Mouse (Mus musculus) hindbrain, postnatal 0 days (tissue): ENCODE results near the gene Vsig4. TPM values are rescaled to one million over a fixed set of nuclear protein-coding genes. Genes with fewer than 3 reads are reported as not detected.
"Not testable (repeated sequence)": the region's sequence is repeated elsewhere in the genome, so short reads cannot be mapped to it uniquely, and the experiment has no call there.

Experiments
- ATAC-seq: fragments of 200-750 bp; cut with Nextera tagmentation; 2 replicates; pipeline ENCODE4 v1.8.0; 2017; ENCODE audit warnings: mild to moderate bottlenecking, moderate TSS enrichment, moderate library complexity
- DNase-seq: peaks from one replicate; pipeline ENCODE4 v3.0.0-alpha.2; 2015; ENCODE audit warnings: low spot score
- H3K27ac ChIP-seq: fragments of 300-500 bp; sonication (generic); 2 replicates; pipeline ENCODE4 v1.5.1; 2014; ENCODE audit warnings: mild to moderate bottlenecking
- H3K27me3 ChIP-seq: fragments of 300-500 bp; sonication (generic); 2 replicates; pipeline ENCODE4 v1.6.1; 2014; ENCODE audit warnings: low read length, mixed read lengths; ENCODE audit not compliant: insufficient read depth
- H3K36me3 ChIP-seq: fragments of 300-500 bp; sonication (generic); 2 replicates; pipeline ENCODE4 v1.6.1; 2014; ENCODE audit warnings: low read length, mixed read lengths; ENCODE audit not compliant: insufficient read depth
- H3K4me1 ChIP-seq: fragments of 300-500 bp; sonication (generic); 2 replicates; pipeline ENCODE4 v1.6.1; 2014; ENCODE audit warnings: antibody characterized with exemption, low read length, mixed read lengths; ENCODE audit not compliant: insufficient read depth
- H3K4me2 ChIP-seq: fragments of 300-500 bp; sonication (generic); 2 replicates; pipeline ENCODE4 v1.6.1; 2014; ENCODE audit warnings: low read depth, mild to moderate bottlenecking, low read length, moderate library complexity, mixed read lengths
- H3K4me3 ChIP-seq: fragments of 300-500 bp; sonication (generic); 2 replicates; pipeline ENCODE4 v1.5.1; 2014; ENCODE audit warnings: low read length
- H3K9ac ChIP-seq: fragments of 300-500 bp; sonication (generic); replicated peaks from 2 replicates; pipeline ENCODE4 v1.6.1; 2014; ENCODE audit warnings: mild to moderate bottlenecking, low read length, moderate library complexity, mixed read lengths
- H3K9me3 ChIP-seq: fragments of 300-500 bp; sonication (generic); 2 replicates; pipeline ENCODE4 v1.6.1; 2016; ENCODE audit warnings: low read length, mixed read lengths
- CTCF ChIP-seq: IDR thresholded peaks from 2 replicates; pipeline ENCODE4 v1.5.1; 2016; ENCODE audit warnings: antibody characterized with exemption, control low read depth, low read depth
- WGBS: fragments of 180-500 bp; shearing (Covaris S2); extraction: QIAGEN DNeasy Blood & Tissue Kit; methylation state at CpG from one replicate; pipeline ENCODE4 v1.1.7; 2014; 5-methylcytosine and 5-hydroxymethylcytosine counted together
- microRNA counts: library from miRNA; unstranded; fragments of <30 nt; microRNA quantifications from one replicate; lab custom pipeline; 2015
- microRNA-seq, 2 experiments: library from miRNA; unstranded; fragments of <30 nt; microRNA quantifications; one replicate each; pipeline ENCODE4; 2016
- polyA plus RNA-seq: library from polyadenylated mRNA; unstranded; fragments of >200 nt; fragmentation: Nextera tagmentation; extraction: Ambion mirVana; gene quantifications from 2 replicates; pipeline ENCODE4 v1.2.1, GENCODE M21; 2015
- total RNA-seq: library from RNA; depleted of rRNA; stranded (reverse); fragments of >200 nt; gene quantifications from 2 replicates; pipeline ENCODE4 v1.2.3, GENCODE M21; 2014; rRNA removed

Gene Vsig4
- total and polyA plus RNA-seq, 2 experiments from 2014 or later, result not detected

DNA sequence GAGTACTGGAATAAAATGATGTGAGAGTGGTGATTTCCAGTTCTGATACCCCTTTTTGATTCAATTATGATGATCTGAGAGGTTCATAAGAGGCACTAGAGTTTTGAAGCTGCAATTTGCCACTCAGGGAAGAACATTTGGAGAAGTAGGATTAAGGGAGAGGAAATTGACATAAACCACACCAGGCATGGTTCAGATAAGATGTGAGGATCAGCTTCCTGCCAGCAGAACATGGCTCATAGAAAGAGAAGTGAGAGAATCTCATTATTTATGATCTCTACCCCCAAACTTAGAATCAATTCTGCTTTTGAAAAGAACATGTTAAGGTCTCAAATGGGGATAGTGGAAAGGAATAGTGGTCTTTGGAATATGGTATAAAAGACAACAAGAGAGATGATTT lies 66.2 kb downstream of the Vsig4 start:
- TF ChIP-seq CTCF, result no peak
- H3K27me3 ChIP-seq, result no peaks in the 10 kb centered on the region
- no peaks in the 10 kb centered on the region for H3K36me3 ChIP-seq
- no peak overlapping the region for H3K27ac ChIP-seq
- no peak overlapping the region for H3K4me2 ChIP-seq
- no peak overlapping the region for H3K9ac ChIP-seq
- no peak overlapping the region for H3K4me3 ChIP-seq
- no peaks in the 10 kb centered on the region for H3K9me3 ChIP-seq
- H3K4me1 ChIP-seq, result no peaks in the 10 kb centered on the region
- DNase-seq, result no peak
- ATAC-seq, result no peak

- DNase-seq (no peak), ATAC-seq (no peak)
- Histone ChIP-seq H3K4me2 (no peak overlapping the region), H3K9ac (no peak overlapping the region), H3K4me3 (no peak overlapping the region), H3K4me1 (no peaks in the 10 kb centered on the region), H3K27me3 (no peaks in the 10 kb centered on the region), H3K36me3 (no peaks in the 10 kb centered on the region), H3K9me3 (no peaks in the 10 kb centered on the region), H3K27ac (no peak overlapping the region)
- no peak for TF ChIP-seq CTCF
Measured at GRCm38 (mm10) chrX:96225474-96225873, 67.8 kb downstream of the Vsig4 start.

GRCm38 (mm10) chrX:96224210-96224609 lies 69.0 kb downstream of the Vsig4 start:
- no peak overlapping the region for H3K9ac ChIP-seq
- TF ChIP-seq CTCF, result no peak
- no peaks in the 10 kb centered on the region for H3K27me3 ChIP-seq
- ATAC-seq, result no peak
- no peak overlapping the region for H3K4me3 ChIP-seq
- H3K4me1 ChIP-seq, result no peaks in the 10 kb centered on the region
- no peak for DNase-seq
- no peak overlapping the region for H3K27ac ChIP-seq
- 85% methylated on average over 6 of the region's 6 CpGs for WGBS
- H3K36me3 ChIP-seq, result no peaks in the 10 kb centered on the region
- no peak overlapping the region for H3K4me2 ChIP-seq
- H3K9me3 ChIP-seq, result no peaks in the 10 kb centered on the region

GRCm38 (mm10) chrX:96218088-96218487 lies 75.2 kb downstream of the Vsig4 start:
- no peaks in the 10 kb centered on the region for H3K36me3 ChIP-seq
- H3K4me3 ChIP-seq, result no peak overlapping the region
- H3K27me3 ChIP-seq, result no peaks in the 10 kb centered on the region
- 55% methylated on average over 1 of the region's 1 CpGs for WGBS
- no peak overlapping the region for H3K27ac ChIP-seq
- no peaks in the 10 kb centered on the region for H3K4me1 ChIP-seq
- DNase-seq (no peak), ATAC-seq (no peak)
- TF ChIP-seq CTCF, result no peak
- no peak overlapping the region for H3K9ac ChIP-seq
- no peaks in the 10 kb centered on the region for H3K9me3 ChIP-seq
- no peak overlapping the region for H3K4me2 ChIP-seq

DNA sequence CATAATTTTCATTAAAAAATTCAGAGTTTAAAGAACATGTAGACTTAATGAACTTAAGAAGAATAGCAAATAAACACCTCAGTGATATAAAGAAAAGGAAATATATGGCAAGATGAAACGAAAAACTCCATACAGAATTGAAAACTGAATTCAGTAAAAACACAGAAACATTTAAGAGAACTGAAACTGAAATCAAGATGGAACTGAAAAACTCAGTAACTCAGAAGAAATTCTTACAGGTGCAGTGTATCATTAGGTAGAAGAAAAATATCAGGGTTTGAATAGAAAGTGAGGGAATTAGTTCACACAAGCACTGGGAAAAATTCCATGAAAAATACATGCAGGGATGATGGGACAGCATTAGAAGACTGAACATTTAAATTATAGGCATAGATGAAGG lies 86.4 kb downstream of the Vsig4 start:
- DNase-seq (no peak), ATAC-seq (no peak)
- no peak overlapping the region for H3K4me3 ChIP-seq
- H3K27ac ChIP-seq, result no peak overlapping the region
- H3K9me3 ChIP-seq, result no peaks in the 10 kb centered on the region
- no peak overlapping the region for H3K9ac ChIP-seq
- TF ChIP-seq CTCF, result no peak
- no peak overlapping the region for H3K4me2 ChIP-seq
- H3K36me3 ChIP-seq, result no peaks in the 10 kb centered on the region
- H3K4me1 ChIP-seq, result no peaks in the 10 kb centered on the region
- WGBS, result 22% methylated on average over 1 of the region's 1 CpGs
- no peaks in the 10 kb centered on the region for H3K27me3 ChIP-seq

- H3K27ac ChIP-seq, H3K4me2 ChIP-seq, ATAC-seq, H3K27me3 ChIP-seq, H3K4me1 ChIP-seq, H3K4me3 ChIP-seq, H3K9me3 ChIP-seq, DNase-seq, H3K9ac ChIP-seq, H3K36me3 ChIP-seq: not testable (repeated sequence)
- WGBS, result 87% methylated on average over 3 of the region's 3 CpGs
Measured at GRCm38 (mm10) chrX:96205143-96205542, 88.1 kb downstream of the Vsig4 start.

MicroRNAs encoded within 50 kb of the gene (microRNA counts, 519-probe panel; counts per million panel counts)
- 2,658 counts per million, percentile 41 among the panel's probes with 10 or more counts for microRNA mmu-miR-223 (lab: Ali Mortazavi, UCI)

Small RNA genes within 50 kb of the gene (microRNA-seq; reads per million reads assigned to microRNA genes)
- 216 to 247 reads per million in 2 experiments for gene Mir223

Other genes with a start within 250 kb of the Vsig4 start
- 23.3 and 23.7 TPM in 2 replicates for gene Msn, start 197.4 kb downstream of the Vsig4 start, total RNA-seq
- gene Msn, start 197.4 kb downstream of the Vsig4 start, polyA plus RNA-seq, result 31.6 and 33.1 TPM in 2 replicates
- gene Heph, start 161.9 kb upstream of the Vsig4 start, total RNA-seq, result 6.6 and 7.7 TPM in 2 replicates
- gene Heph, start 161.9 kb upstream of the Vsig4 start, polyA plus RNA-seq, result 3.5 and 3.7 TPM in 2 replicates
- 0.22 TPM in 1 of 2 replicates, not detected in the other for gene Hsf3, start 162.9 kb upstream of the Vsig4 start, total RNA-seq
- gene Hsf3, start 162.9 kb upstream of the Vsig4 start, polyA plus RNA-seq, result 0.14 TPM in 2 replicates